Mouse (Mus musculus): Measurements from ENCODE around the gene Xdh. TPM values are rescaled to one million over a fixed set of nuclear protein-coding genes. Genes with fewer than 3 reads are reported as not detected.

Gene Xdh
- total and polyA plus RNA-seq, 3 experiments, result 2.0 to 14.5 TPM; not detected in 1

DNA sequence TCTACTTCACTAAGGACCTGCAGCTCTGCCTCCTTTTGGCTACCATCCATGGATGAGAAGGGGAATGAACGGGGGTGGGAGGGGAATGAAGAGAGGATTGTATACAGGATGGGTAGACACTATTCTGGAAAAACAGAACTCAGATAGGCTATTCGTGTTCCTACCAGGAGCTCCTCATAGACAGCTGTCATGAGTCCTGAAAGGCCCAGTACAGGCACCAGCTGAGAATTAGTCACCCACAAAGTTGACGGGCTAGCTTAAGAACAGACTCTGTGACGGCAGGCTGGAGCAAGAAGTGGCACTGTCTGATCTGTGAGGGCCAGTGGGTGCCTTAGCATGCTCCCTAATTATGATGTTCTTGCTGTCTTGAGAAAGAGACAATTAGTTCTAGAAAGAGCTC lies 21.3 kb upstream of the Xdh start:
- Histone ChIP-seq H3K4me3 (ENCODE audit: control insufficient read depth in 1 of 2, insufficient read depth in 1 of 2, low read depth in 2 of 2, low read length in 2 of 2) (no peak overlapping the region), H3K27ac (ENCODE audit: control insufficient read depth, low read depth, low read length) (no peak overlapping the region), H3K9ac (ENCODE audit: control insufficient read depth, low read depth, low read length, poor library complexity, severe bottlenecking) (no peak overlapping the region), H3K36me3 (ENCODE audit: control insufficient read depth in 1 of 2, insufficient read depth in 2 of 2, low read length in 2 of 2) (no peaks in the 10 kb centered on the region), H3K9me3 (replicated peaks; ENCODE audit: insufficient read depth, low read length) (no peaks in the 10 kb centered on the region), H3K4me1 (ENCODE audit: control insufficient read depth in 1 of 2, insufficient read depth in 2 of 2, low read length in 2 of 2) (no peaks in the 10 kb centered on the region), H3K79me2 (ENCODE audit: control insufficient read depth, insufficient read depth, low read length, poor library complexity) (no peaks in the 10 kb centered on the region), H3K27me3 (ENCODE audit: control insufficient read depth in 1 of 2, insufficient read depth in 2 of 2, low read length in 2 of 2) (peaks cover 0 to 2% of the 10 kb centered on the region in 2 experiments; a peak in 2 of 4 replicates)
- no peak for TF ChIP-seq RCOR1 (IDR thresholded peaks at IDR 0.05; ENCODE audit: low read depth, low read length)
- TF ChIP-seq USF2 (IDR thresholded peaks at IDR 0.05; ENCODE audit: borderline replicate concordance in 1 of 2, insufficient read depth in 1 of 2, low read depth in 1 of 2, low read length in 2 of 2), result no peak
- TF ChIP-seq POLR2AphosphoS2 (IDR thresholded peaks at IDR 0.05; ENCODE audit: low read length), result no peak
- TF ChIP-seq KAT2A (conservative IDR thresholded peaks at IDR 0.05; ENCODE audit: low read depth, low read length), result no peak
- no peak for TF ChIP-seq NELFE (IDR thresholded peaks at IDR 0.05; ENCODE audit: low read depth, low read length)
- TF ChIP-seq HCFC1 (IDR thresholded peaks at IDR 0.05; ENCODE audit: low read depth, low read length), result no peak
- TF ChIP-seq ELF1 (IDR thresholded peaks at IDR 0.05; ENCODE audit: low read depth, low read length), result no peak
- TF ChIP-seq ETS1 (IDR thresholded peaks at IDR 0.05; ENCODE audit: low read depth, low read length), result no peak
- TF ChIP-seq SMC3 (IDR thresholded peaks at IDR 0.05; ENCODE audit: low read depth, low read length), result no peak
- no peak for TF ChIP-seq BHLHE40 (IDR thresholded peaks at IDR 0.05; ENCODE audit: borderline replicate concordance, low read depth, low read length)
- TF ChIP-seq GABPA (IDR thresholded peaks at IDR 0.05; ENCODE audit: low read depth, low read length), result no peak
- TF ChIP-seq TCF12 (IDR thresholded peaks at IDR 0.05; ENCODE audit: low read depth, low read length), result no peak
- TF ChIP-seq MYC (IDR thresholded peaks at IDR 0.05; ENCODE audit: low read depth, low read length), result no peak
- no peak for TF ChIP-seq SIN3A (IDR thresholded peaks at IDR 0.05; ENCODE audit: low read length)
- TF ChIP-seq CHD2 (IDR thresholded peaks at IDR 0.05; ENCODE audit: low read length), result no peak
- no peak for TF ChIP-seq MXI1 (IDR thresholded peaks at IDR 0.05; ENCODE audit: low read depth, low read length)
- TF ChIP-seq NRF1 (IDR thresholded peaks at IDR 0.05; ENCODE audit: insufficient read depth, low read depth, low read length, poor library complexity, severe bottlenecking), result no peak
- DNase-seq (ENCODE audit: low read depth, low spot score), result no peak

DNA sequence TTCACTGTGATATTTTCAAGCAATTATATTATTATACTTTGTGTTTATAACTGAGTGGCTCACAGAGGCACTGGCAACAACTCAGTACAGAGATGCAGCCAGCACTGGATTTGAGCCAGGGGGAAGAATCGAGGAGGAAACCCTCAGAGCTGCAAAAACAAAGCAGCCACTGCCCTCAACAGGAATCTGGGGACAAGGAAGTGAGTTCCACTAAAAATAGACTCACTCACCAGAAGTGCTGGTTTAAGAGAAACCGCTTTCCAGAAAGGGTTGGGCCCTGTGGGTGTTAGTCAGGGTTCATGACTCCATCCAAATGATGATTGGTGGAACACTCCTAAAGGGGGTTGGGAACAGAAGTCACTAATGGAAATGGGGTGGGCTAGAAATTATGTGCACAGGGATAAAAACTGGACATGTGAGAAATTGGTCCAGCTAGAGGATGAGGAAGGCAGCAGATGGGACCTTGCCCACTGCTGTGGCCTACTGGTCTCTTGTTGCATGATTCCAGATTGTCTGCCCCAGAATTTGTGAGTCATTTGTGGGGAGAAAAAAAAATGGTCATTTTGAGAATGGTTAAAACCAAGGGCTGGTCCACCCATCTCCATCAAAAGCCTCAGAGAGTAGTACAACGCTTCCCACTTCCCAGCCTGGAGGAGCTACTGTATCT lies 20.5 kb upstream of the Xdh start:
- H3K79me2 ChIP-seq (ENCODE audit: control insufficient read depth, insufficient read depth, low read length, poor library complexity), result no peaks in the 10 kb centered on the region
- no peaks in the 10 kb centered on the region for H3K4me1 ChIP-seq (ENCODE audit: control insufficient read depth in 1 of 2, insufficient read depth in 2 of 2, low read length in 2 of 2)
- DNase-seq (ENCODE audit: low read depth, low spot score), result no peak
- no peak overlapping the region for H3K9ac ChIP-seq (ENCODE audit: control insufficient read depth, low read depth, low read length, poor library complexity, severe bottlenecking)
- peaks cover 0 to 2% of the 10 kb centered on the region in 2 experiments; a peak in 2 of 4 replicates for H3K27me3 ChIP-seq (ENCODE audit: control insufficient read depth in 1 of 2, insufficient read depth in 2 of 2, low read length in 2 of 2)
- H3K9me3 ChIP-seq (replicated peaks; ENCODE audit: insufficient read depth, low read length), result no peaks in the 10 kb centered on the region
- no peak overlapping the region for H3K4me3 ChIP-seq (ENCODE audit: control insufficient read depth in 1 of 2, insufficient read depth in 1 of 2, low read depth in 2 of 2, low read length in 2 of 2)
- TF ChIP-seq MAX (IDR thresholded peaks at IDR 0.05; ENCODE audit: low read length) (no peak), BHLHE40 (IDR thresholded peaks at IDR 0.05; ENCODE audit: borderline replicate concordance, low read depth, low read length) (no peak), SMC3 (IDR thresholded peaks at IDR 0.05; ENCODE audit: low read depth, low read length) (no peak)
- no peaks in the 10 kb centered on the region for H3K36me3 ChIP-seq (ENCODE audit: control insufficient read depth in 1 of 2, insufficient read depth in 2 of 2, low read length in 2 of 2)
- H3K27ac ChIP-seq (ENCODE audit: control insufficient read depth, low read depth, low read length), result no peak overlapping the region
